Mouse (Mus musculus): ENCODE measurements at regions not wholly inside any gene's neighbourhood (a gene's known extent, or its start where the extent isn't known, plus 50 kb on each side); places are given as distances from the start of the nearest gene placed in this dataset.

GRCm38 (mm10) chrX:116809090-116809489, 128.1 kb downstream of the H2afb2 start:
- H3K27me3 ChIP-seq (replicated peaks; ENCODE audit: control insufficient read depth, insufficient read depth, low read length) = no peaks in the 10 kb centered on the region
- no peak for ATAC-seq
- H3K9ac ChIP-seq (ENCODE audit: low read depth, low read length) = no peak overlapping the region
- no peak overlapping the region for H3K27ac ChIP-seq (ENCODE audit: low read length)
- no peaks in the 10 kb centered on the region for H3K4me1 ChIP-seq (ENCODE audit: control insufficient read depth, insufficient read depth, low read length)
- no peak overlapping the region for H3K4me2 ChIP-seq (ENCODE audit: low read depth, low read length)
- H3K36me3 ChIP-seq (ENCODE audit: control insufficient read depth, insufficient read depth, low read length) = no peaks in the 10 kb centered on the region
- no peaks in the 10 kb centered on the region for H3K9me3 ChIP-seq (ENCODE audit: control insufficient read depth, low read length)
- H3K4me3 ChIP-seq (ENCODE audit: low read length) = no peak overlapping the region

DNA sequence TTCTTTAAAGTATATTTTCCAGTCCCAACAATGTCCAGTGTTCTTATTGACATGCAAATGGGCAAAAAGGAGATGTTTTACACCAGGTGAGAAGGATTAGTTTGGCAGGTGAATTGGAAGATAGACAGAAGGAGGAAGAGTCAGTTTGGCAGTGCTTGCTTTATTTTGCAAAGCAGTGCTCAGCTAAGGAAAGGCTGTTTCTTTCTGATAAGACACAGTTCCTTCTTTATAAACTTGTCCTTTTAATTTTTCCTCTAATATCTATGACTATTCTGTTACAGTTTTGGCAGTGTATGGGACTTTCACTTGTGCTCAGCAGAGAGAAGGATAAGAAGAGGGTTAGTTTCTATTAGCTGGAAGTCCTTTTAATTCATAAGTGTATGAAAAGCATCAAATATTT, 161.2 kb upstream of the H2afb1 start:
- no peak for ATAC-seq
- H3K4me3 ChIP-seq (ENCODE audit: low read length) = no peak overlapping the region
- H3K27ac ChIP-seq (ENCODE audit: low read length) = no peak overlapping the region
- H3K9me3 ChIP-seq (ENCODE audit: control insufficient read depth, low read length) = no peaks in the 10 kb centered on the region
- no peaks in the 10 kb centered on the region for H3K4me1 ChIP-seq (ENCODE audit: control insufficient read depth, insufficient read depth, low read length)
- no peak overlapping the region for H3K9ac ChIP-seq (ENCODE audit: low read depth, low read length)
- H3K4me2 ChIP-seq (ENCODE audit: low read depth, low read length) = no peak overlapping the region
- H3K27me3 ChIP-seq (replicated peaks; ENCODE audit: control insufficient read depth, insufficient read depth, low read length) = no peaks in the 10 kb centered on the region
- H3K36me3 ChIP-seq (ENCODE audit: control insufficient read depth, insufficient read depth, low read length) = no peaks in the 10 kb centered on the region

DNA sequence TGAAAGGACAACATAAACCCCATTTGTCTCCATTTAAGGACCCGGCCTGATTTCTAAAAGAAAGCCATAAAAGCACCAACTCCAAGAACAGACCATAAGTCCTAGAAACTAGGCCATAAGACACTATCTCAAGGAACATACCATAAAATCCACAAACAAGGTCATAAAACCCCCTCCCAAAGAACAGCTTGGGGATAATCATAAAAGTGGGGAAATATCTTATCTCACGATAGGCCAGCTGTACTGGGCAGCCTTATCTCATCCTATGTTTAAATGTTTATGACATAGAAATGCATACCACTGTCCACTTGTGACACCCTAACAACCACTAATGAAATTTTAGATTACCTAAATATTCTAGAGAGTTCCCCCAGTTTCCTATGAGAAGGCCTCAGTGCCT, 158.8 kb upstream of the H2afb1 start:
- Histone ChIP-seq H3K4me1 (ENCODE audit: control insufficient read depth, insufficient read depth, low read length) (no peaks in the 10 kb centered on the region), H3K36me3 (ENCODE audit: control insufficient read depth, insufficient read depth, low read length) (no peaks in the 10 kb centered on the region), H3K27me3 (replicated peaks; ENCODE audit: control insufficient read depth, insufficient read depth, low read length) (no peaks in the 10 kb centered on the region), H3K9ac (ENCODE audit: low read depth, low read length) (no peak overlapping the region), H3K4me3 (ENCODE audit: low read length) (no peak overlapping the region), H3K4me2 (ENCODE audit: low read depth, low read length) (no peak overlapping the region), H3K9me3 (ENCODE audit: control insufficient read depth, low read length) (no peaks in the 10 kb centered on the region), H3K27ac (ENCODE audit: low read length) (no peak overlapping the region)
- ATAC-seq = peak; percentile 91
- 60% methylated on average over 2 of the region's 2 CpGs for WGBS

Measured in intestine, embryonic 16.5 days (tissue).